Mouse (Mus musculus): ENCODE measurements around the gene Ppih.

DNA sequence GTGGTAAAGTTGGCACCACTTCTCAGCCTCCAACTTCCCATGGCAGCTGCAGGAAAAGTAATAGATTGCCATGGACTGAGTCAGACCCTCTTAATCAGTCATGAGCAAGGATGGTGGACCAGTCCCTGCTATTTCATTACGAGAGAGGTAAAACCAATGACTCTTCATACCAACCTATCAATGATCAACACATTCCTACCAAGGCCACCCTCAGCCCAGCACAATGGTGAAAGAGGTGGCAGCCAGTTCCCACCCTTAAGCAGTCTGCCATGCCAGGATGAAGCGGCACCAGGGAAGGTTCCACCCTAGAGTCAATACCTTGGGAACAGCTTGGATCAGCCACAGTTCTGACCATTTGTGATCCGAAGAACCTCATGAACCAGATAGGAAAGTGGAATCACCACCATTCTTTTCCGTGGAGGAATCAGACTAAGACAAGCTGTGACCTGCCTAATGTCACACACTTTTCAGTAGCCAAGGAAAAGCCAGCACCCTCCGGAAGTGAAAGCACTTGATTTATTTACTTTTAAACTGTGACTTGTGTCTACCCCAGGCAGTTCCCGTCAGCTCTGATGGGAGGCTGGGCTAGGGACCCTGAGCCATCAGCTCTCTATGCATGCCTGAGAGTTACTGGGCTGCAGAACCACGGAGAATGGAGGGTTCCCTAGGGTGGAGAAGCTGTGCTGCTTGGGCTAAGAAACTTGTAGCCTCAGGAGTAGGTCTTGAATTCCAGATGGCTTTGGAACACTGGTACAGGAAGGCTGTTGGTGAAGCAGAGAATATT is 68.1 kb downstream of the Ppih start:
- TF ChIP-seq CTCF (IDR thresholded peaks at IDR 0.05; ENCODE audit: borderline replicate concordance, control insufficient read depth, extremely low read depth, insufficient read depth, low read length, poor library complexity) (no peak), POLR2A (IDR thresholded peaks at IDR 0.05; ENCODE audit: control insufficient read depth, extremely low read depth, insufficient read depth, low read length, poor library complexity) (no peak)
